Mouse (Mus musculus) limb, embryonic 15.5 days (tissue): ENCODE results near the gene H2-Q6. TPM values are rescaled to one million over a fixed set of nuclear protein-coding genes. Genes with fewer than 3 reads are reported as not detected.

Experiments used
- polyA plus RNA-seq: library from polyadenylated mRNA; unstranded; fragments of >200 nt; fragmentation: Nextera tagmentation; extraction: Ambion mirVana; gene quantifications from 2 replicates; pipeline ENCODE4 v1.2.1, GENCODE M21; 2015

Gene H2-Q6
- polyA plus RNA-seq, 1 experiment from 2014 or later = 0.46 TPM

Other genes with a start within 250 kb of the H2-Q6 start
- 14.6 and 18.6 TPM in 2 replicates for gene Aif1, start 248.8 kb upstream of the H2-Q6 start, polyA plus RNA-seq
- 25.8 and 27.5 TPM in 2 replicates for gene Lst1, start 236.4 kb upstream of the H2-Q6 start, polyA plus RNA-seq
- 1.0 and 1.2 TPM in 2 replicates for gene Ltb, start 230.4 kb upstream of the H2-Q6 start, polyA plus RNA-seq
- 0.64 and 0.82 TPM in 2 replicates for gene Tnf, start 222.8 kb upstream of the H2-Q6 start, polyA plus RNA-seq
- 0.37 TPM in 1 of 2 replicates, not detected in the other for gene Lta, start 219.5 kb upstream of the H2-Q6 start, polyA plus RNA-seq
- gene Gm16181, start 204.0 kb upstream of the H2-Q6 start, polyA plus RNA-seq = 0.41 and 0.77 TPM in 2 replicates
- 3.7 and 3.8 TPM in 2 replicates for gene Atp6v1g2, start 191.2 kb upstream of the H2-Q6 start, polyA plus RNA-seq
- gene Nfkbil1, start 189.1 kb upstream of the H2-Q6 start, polyA plus RNA-seq = 11.2 and 11.8 TPM in 2 replicates
- 401 and 418 TPM in 2 replicates for gene Ddx39b, start 183.1 kb upstream of the H2-Q6 start, polyA plus RNA-seq
- gene H2-D1, start 162.1 kb upstream of the H2-Q6 start, polyA plus RNA-seq = 84.7 and 93.0 TPM in 2 replicates
- gene H2-Q1, start 104.4 kb upstream of the H2-Q6 start, polyA plus RNA-seq = not detected in 2 replicates
- gene H2-Q2, start 82.6 kb upstream of the H2-Q6 start, polyA plus RNA-seq = 0.20 and 0.29 TPM in 2 replicates
- 3.2 and 4.3 TPM in 2 replicates for gene H2-Q4, start 45.2 kb upstream of the H2-Q6 start, polyA plus RNA-seq
- gene H2-Q7, start 14.3 kb downstream of the H2-Q6 start, polyA plus RNA-seq = 3.1 and 3.3 TPM in 2 replicates
- gene H2-Q10, start 45.2 kb downstream of the H2-Q6 start, polyA plus RNA-seq = 0.65 and 1.2 TPM in 2 replicates
- gene Pou5f1, start 81.2 kb downstream of the H2-Q6 start, polyA plus RNA-seq = not detected in 2 replicates
- gene Tcf19, start 92.0 kb downstream of the H2-Q6 start, polyA plus RNA-seq = 88.0 and 97.6 TPM in 2 replicates
- gene Cchcr1, start 92.2 kb downstream of the H2-Q6 start, polyA plus RNA-seq = 18.0 and 18.1 TPM in 2 replicates
- 1.3 and 1.8 TPM in 2 replicates for gene Psors1c2, start 108.4 kb downstream of the H2-Q6 start, polyA plus RNA-seq
- gene Cdsn, start 127.3 kb downstream of the H2-Q6 start, polyA plus RNA-seq = 2.0 and 4.8 TPM in 2 replicates
- gene 2300002M23Rik, start 142.6 kb downstream of the H2-Q6 start, polyA plus RNA-seq = 5.6 and 6.0 TPM in 2 replicates
- gene Sfta2, start 176.7 kb downstream of the H2-Q6 start, polyA plus RNA-seq = not detected in 2 replicates
- gene Gm9573, start 201.8 kb downstream of the H2-Q6 start, polyA plus RNA-seq = 0.14 and 0.33 TPM in 2 replicates
- gene Mucl3, start 218.8 kb downstream of the H2-Q6 start, polyA plus RNA-seq = 0.09 and 0.10 TPM in 2 replicates
- 14.3 and 14.4 TPM in 2 replicates for gene Vars2, start 242.7 kb downstream of the H2-Q6 start, polyA plus RNA-seq
- 36.2 and 42.2 TPM in 2 replicates for gene Gtf2h4, start 248.9 kb downstream of the H2-Q6 start, polyA plus RNA-seq